Mouse (Mus musculus): ENCODE data around the gene Pald1.

The Pald1 gene

GRCm38 (mm10) chr10:61402911-61403310 lies 19.6 kb upstream of the Pald1 start:
- DNase-seq (ENCODE audit: low spot score in 2 of 2): no peak

GRCm38 (mm10) chr10:61402480-61402879 lies 19.1 kb upstream of the Pald1 start:
- DNase-seq (ENCODE audit: low spot score in 2 of 2): no peak

- no peak for DNase-seq (ENCODE audit: low spot score in 2 of 2)
Observed at GRCm38 (mm10) chr10:61400407-61400806, 17.1 kb upstream of the Pald1 start.

DNA sequence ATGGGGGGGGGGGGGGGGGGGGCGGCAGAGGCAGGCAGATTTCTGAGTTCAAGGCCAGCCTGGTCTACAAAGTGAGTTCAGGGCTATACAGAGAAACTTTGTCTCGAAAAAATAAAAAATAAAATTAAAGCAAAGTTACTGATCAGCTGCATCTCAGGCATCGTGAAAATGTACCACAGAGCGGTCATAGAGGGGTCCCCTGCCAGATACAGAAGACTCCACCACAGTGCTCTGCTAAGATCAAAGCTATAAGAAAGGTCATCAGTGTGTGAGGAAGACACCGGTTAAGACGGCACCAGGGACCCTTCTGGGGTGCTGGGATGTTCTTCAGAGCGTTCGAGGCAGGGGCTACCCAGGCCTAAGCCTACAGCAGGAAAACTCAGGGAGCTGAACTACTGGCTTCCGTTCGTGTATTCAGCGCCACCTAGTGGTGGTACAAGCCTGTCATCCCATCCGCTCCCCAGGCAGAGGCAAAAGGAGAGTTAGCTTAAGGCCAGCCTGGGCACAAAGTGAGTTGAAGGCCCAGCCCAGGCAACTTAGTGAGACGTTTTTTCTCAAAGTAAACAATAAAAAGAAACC lies 15.9 kb upstream of the Pald1 start:
- DNase-seq (ENCODE audit: low spot score in 2 of 2): peak in 1 of 2 experiments; percentile 62

- no peak for DNase-seq (ENCODE audit: low spot score in 2 of 2)
Observed at GRCm38 (mm10) chr10:61398125-61398524, 14.8 kb upstream of the Pald1 start.

DNA sequence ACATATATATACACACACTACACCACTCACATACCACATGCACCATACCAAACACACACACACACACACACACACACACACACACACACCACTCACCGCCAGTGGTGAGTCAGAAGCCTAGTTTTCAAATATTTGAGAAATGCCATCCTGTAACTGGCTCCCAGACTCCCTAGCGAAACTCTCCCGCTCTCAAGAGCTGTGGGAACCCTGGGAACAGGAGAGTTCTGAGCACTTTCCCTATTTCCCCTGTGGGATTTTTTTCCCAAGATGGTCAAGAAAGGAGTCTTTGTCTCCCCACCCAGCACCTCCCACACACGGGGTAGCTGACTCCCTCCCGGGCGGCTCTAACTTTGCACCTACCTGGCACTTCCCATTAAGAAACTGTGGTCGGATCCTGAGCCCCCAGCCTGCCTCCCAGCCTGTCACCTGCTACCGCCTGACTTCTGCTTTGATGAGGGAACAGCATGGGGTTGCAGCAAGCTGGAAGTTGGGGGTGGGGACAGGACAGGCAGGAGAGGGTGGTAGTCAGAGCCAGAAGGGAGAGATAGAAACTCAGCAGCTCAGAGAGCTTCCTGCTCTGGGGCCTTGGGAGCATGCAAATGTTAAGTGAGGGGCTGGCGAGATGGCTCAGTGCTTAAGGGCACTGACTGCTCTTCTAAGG lies 11.3 kb upstream of the Pald1 start:
- no peak for DNase-seq (ENCODE audit: low spot score in 2 of 2)

- DNase-seq (ENCODE audit: low spot score in 2 of 2): no peak
Observed at GRCm38 (mm10) chr10:61392584-61392983, 9.3 kb upstream of the Pald1 start.

GRCm38 (mm10) chr10:61390148-61390547 lies 6.8 kb upstream of the Pald1 start:
- DNase-seq (ENCODE audit: low spot score in 2 of 2): no peak

- DNase-seq (ENCODE audit: low spot score in 2 of 2): no peak
Observed at GRCm38 (mm10) chr10:61389020-61389419, 5.7 kb upstream of the Pald1 start.

GRCm38 (mm10) chr10:61386284-61386683 lies 3.0 kb upstream of the Pald1 start:
- no peak for DNase-seq (ENCODE audit: low spot score in 2 of 2)

- DNase-seq (ENCODE audit: low spot score in 2 of 2): no peak
Observed at GRCm38 (mm10) chr10:61385174-61385573, 1.8 kb upstream of the Pald1 start.

GRCm38 (mm10) chr10:61383715-61384047 lies 351 bp upstream of the Pald1 start:
- no peak for DNase-seq (ENCODE audit: low spot score in 2 of 2)

DNA sequence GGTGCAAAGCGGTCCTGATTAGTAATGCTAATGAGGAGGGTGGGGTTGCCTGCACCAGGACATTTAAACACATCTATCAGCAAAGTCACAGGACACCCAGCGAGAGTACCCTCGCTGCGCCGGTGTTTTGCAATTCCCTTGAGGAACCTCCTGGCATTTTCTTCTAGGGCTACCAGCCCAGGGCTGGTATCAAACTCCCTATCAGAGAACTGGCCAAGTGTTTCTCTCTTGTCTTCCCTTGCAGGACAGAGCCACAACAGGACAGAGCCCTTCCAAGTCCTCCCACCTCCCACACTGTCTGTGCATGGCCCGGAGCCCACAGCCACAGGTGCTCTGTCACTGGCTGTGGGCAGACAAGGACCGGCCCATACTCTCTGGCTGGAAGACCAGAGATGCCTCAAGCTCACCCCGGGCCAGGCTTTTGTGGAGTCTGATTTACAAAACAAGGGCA lies 1.0 kb downstream of the Pald1 start:
- DNase-seq (ENCODE audit: low spot score in 2 of 2): no peak

DNA sequence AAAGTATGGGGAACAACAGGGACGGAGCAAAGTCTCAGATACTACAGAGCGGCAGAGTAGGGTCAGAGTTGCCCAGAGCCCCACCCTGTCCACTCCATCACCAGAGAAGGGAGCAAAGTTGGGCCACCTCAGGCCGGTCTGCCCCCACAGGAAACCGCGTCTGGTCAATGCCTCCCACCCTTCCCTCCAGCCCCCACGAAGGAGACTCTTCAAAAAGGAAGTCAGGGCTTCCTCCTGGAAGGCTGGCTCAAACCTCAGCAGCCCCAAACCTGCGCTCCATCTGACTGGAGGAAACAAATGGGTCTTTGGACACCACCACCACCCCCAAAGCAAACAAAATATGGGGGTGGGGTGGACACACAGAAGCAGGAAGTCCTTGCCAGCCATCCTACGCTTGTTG lies 1.5 kb downstream of the Pald1 start:
- DNase-seq (ENCODE audit: low spot score in 2 of 2): no peak

- DNase-seq (ENCODE audit: low spot score in 2 of 2): no peak
Observed at GRCm38 (mm10) chr10:61380186-61380585, 3.1 kb downstream of the Pald1 start.

- no peak for DNase-seq (ENCODE audit: low spot score in 2 of 2)
Observed at GRCm38 (mm10) chr10:61379340-61380040, 3.8 kb downstream of the Pald1 start.

DNA sequence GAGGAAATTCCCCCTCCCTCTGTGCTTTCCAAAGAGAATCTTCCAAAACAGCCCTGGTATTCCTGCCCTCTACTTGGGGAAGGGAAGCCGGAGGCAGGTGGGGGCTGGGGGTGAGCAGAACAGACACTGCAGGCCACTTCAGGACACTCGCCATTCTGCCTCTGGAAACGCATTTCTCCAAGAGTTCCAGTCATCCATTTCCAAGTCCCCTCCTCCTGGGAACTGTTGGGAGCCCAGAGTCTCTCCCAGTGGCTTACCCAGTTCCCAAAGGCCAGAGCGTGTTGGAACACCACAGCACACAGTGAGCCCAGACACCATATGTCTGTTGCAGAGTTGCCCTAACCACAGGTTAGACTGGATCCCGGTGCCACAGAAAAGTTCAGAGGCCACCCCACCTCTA lies 4.6 kb downstream of the Pald1 start:
- no peak for DNase-seq (ENCODE audit: low spot score in 2 of 2)

DNA sequence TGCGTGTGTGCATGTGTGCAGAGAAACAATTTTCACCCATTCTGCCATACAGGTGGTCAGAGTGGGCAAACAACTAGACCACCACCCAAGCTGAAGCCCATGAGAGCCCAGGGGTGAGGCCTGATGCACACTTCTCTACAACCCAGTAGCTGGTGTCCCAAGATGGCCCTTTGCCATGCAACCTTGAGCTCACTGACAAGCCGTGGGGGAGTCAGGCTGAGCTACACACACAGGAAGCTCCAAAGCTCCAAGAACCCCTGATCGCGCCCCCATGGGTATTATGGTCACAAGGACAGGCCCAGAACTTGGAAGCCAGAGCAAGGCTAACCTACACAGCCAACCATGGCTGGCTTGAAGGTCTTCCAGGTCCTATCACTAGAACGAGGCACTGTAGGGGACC lies 5.3 kb downstream of the Pald1 start:
- DNase-seq (ENCODE audit: low spot score in 2 of 2): no peak

GRCm38 (mm10) chr10:61374771-61375481 lies 8.4 kb downstream of the Pald1 start:
- DNase-seq (ENCODE audit: low spot score in 2 of 2): no peak

GRCm38 (mm10) chr10:61374076-61374475 lies 9.3 kb downstream of the Pald1 start:
- peak; percentile 38 to 65 for DNase-seq (ENCODE audit: low spot score in 2 of 2)

GRCm38 (mm10) chr10:61372585-61372923 lies 10.8 kb downstream of the Pald1 start:
- no peak for DNase-seq (ENCODE audit: low spot score in 2 of 2)

DNA sequence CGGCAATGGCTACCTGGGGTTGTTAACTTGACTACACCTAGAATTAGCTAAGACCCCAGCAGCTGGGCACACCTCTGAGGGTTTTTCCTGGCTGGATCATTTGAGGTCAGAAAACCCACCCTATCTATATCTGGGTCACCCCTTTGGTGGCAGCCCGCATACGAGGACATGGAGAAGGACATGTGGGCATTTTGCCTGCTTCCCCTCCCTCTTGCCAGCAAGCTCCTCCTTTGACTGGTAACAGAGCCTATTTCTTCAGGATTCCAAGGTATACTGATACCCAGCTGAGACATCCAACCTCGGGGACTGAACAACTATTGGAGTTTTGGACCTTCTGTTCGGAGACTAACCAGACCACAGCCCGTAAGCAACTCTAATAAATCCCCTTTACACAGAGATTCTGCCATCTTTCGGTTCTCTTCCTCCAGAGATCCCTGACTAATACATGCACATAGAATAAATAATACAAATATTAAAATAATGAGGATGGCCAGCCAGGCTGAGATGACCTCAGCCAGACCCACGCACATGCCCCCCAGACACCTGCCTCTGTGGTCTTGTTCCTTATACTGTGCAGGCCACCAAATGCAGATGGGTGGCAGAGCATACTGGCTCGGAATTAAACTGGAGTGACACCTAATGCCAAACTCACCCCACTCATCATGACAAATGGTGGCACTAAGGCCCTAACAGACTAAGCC lies 11.3 kb downstream of the Pald1 start:
- DNase-seq (ENCODE audit: low spot score in 2 of 2): no peak
